Mouse (Mus musculus) cerebellum, postnatal 36 days (tissue): Measurements from ENCODE around the gene Zfp420.
"Not testable (repeated sequence)": the region's sequence is repeated elsewhere in the genome, so short reads cannot be mapped to it uniquely, and the experiment has no call there.

Source experiments
- DNase-seq, 2 experiments: peaks; one replicate each; pipeline ENCODE4 v3.0.0; 2021 to 2022; ENCODE audit warnings: mixed read lengths in 2 of 2

Gene Zfp420

GRCm38 (mm10) chr7:29859532-29860517, at the start of gene Zfp420:
Gene Zfp420 (plus strand): TSS chr7:29859979.
- DNase-seq = peak; percentile 91 to 92

DNA sequence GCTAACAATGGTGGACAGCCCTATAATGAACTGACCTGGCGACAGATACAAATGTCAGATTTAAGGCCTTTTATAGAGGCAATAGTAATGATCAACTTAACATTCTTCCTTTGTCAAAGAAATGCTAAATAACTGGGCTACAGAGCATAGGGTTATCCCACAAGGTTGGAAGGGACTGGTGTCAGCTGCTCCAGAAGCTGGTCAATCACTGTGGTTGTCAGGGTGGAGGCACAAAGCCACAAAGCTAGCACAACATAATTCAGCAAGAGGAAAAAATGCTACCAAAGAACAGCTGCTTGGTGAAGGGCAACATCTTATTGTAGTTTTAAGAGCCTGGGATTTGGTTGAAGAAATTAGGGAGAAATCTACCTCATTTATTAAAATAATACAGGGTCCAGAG, 47.5 kb upstream of the Zfp420 start:
- DNase-seq = no peak

DNA sequence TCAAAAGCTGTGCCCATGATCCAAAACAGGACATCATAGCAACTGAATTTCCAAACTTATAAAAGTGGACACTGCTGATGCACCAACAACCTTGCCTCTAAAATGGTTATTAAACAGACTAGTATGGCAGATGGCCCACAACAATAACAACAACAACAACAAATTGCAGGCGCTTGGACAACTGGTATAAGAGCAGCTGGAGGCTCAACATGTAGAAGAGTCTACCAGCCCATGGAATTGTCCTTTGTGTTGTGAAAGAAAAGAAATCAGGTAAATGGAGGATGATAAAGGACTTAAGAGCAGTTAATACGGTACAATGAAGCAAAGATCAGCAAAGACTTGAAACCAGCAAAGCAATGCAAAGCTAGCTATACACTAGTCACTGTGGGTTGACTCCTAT, 45.4 kb upstream of the Zfp420 start:
- no peak for DNase-seq

- DNase-seq = no peak
Measured at GRCm38 (mm10) chr7:29815061-29815784, 44.6 kb upstream of the Zfp420 start.

GRCm38 (mm10) chr7:29815910-29816429, 43.8 kb upstream of the Zfp420 start, which contains the start of gene Zfp790:
Gene Zfp790 (plus strand): TSS chr7:29816114.
- DNase-seq = peak; percentile 82 to 85

DNA sequence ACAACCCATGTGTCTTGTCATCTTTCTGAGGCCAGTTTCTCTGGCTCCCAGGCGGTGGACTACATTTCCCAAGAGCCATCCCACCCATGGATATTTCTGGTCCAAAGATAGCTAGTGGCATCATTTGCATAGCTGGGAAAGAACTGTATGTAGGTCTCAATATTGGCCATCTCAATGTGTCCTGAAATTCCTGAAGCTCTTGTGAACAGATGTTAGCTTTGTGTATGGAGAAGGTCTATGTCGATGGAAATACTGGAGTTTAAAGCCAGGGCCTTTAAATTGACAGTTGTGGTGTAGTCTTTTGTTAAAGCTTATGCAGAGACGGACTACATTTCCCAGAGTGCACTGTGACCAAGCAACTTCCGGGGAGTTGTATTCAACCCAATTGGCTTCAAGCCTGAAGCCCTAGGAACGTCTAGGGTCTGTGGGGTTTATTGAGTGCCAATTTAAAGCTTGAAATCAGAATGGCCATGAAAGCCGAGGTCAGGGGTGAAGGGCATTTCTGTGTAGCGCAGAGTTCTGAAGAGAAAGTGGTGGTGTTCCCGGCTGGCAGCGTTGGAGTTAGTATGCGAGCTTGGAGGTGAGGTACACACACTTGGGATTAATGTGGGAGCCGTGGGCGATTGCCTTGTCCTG, 41.0 kb upstream of the Zfp420 start:
- DNase-seq = peak; percentile 59 to 79

- DNase-seq = no peak
Measured at GRCm38 (mm10) chr7:29828001-29828400, 31.8 kb upstream of the Zfp420 start.

DNA sequence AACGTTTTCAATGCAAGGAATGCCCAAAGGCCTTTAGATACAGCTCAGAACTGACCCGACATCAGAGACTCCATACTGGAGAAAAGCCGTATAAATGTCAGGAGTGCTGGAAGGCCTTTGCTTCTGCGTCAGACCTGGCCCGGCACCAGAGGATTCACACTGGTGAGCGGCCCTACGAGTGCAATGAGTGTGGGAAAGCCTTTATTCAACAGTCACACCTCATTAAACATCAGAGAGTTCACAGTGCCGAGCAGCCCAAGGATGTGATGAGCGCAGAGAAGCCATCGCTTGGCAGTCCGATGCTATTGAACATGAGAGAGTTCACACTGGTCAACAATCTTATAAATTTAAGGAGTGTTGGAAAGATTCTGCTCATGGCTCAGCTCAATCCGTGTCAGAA, 30.0 kb upstream of the Zfp420 start:
- no peak for DNase-seq

DNA sequence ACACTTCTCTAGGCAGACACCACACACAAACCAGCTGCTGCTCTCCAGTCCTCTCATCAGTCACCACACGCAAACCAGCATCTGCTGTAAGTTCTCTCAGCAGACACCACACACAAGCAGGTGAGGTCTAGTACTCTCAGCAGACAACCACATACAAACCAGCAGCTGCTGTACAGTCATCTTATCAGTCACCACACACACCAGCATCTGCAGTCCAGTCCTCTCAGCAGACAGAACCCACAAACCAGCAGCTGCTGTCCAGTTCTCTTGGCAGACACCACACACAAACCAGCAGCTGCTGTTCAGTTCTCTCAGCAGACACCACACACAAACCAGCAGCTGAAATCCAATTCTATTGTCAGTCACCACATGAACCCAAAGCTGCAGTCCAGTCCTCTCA, 23.0 kb upstream of the Zfp420 start:
- DNase-seq = no peak

- no peak for DNase-seq
Measured at GRCm38 (mm10) chr7:29839256-29839655, 20.5 kb upstream of the Zfp420 start.

GRCm38 (mm10) chr7:29842105-29842504, 17.7 kb upstream of the Zfp420 start:
- DNase-seq = no peak

DNA sequence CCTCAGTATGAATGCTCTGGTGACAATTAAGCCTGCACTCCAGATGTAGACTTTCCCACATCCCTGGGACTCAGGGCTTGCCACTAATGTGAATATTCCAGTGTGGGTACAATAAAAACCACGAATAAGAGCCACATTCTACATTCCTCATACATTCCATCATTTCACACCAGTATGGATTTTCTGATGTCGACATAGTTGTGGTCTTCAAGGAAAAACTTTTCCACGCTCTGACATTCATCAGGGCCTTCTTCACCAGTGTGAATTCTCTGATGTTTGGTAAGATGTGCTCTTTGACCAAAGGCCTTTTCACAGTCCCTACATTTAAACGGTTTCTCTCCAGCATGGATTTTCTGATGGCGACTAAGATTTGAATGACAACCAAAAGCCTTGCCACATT, 15.2 kb upstream of the Zfp420 start:
- DNase-seq = no peak

DNA sequence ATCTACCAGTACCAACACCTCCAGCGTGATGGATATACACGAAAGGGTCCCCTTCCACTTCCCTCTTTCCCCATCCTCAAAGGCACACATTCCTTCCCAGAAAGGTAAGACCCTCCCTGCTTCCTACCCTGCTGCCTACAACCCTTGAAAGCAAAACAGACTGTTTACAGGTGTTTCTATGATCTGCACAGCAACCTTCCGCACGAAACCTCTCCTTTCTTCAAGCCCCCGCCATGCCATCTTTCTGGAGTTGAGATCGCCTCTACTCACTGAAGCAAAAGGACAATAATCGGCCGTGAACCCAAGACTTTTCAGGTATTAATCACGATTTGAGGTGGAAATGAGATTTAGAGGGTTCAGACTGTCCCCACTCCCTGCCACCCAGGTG, 7.0 kb upstream of the Zfp420 start:
- no peak for DNase-seq

DNA sequence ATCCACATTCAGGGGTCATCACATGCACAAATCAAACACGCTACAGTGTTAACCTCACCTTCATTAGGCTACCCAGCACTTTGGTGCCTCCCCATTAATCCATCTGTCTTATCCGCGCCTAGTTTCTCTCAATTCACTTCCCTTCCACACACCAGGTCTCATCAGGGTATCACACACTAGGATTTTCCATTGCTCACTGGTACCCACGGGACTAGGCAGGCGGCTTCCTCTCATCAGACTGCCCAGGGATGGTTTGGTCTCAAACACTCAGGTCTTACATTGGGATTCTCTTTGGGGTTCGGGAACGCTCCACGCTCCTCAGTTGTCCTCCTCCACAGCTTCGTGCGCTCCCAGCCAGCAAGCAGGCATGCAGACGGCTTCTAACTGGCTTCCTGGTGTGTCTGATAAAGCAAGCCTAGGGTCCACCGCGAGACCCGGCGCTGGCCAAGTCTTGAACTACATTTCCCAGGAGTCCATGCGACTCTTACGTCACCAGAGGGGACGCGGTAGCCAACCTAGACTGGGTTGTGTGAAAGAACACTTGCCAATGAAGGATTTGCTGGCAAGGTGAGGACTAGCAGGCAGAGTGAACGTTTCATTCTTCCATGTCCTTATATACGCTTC, 6.4 kb upstream of the Zfp420 start, which contains the start of gene Zfp940:
Zfp940 (minus strand) TSS at position 451 of the 624 bp plus-strand sequence.
- peak; percentile 79 to 89 for DNase-seq

DNA sequence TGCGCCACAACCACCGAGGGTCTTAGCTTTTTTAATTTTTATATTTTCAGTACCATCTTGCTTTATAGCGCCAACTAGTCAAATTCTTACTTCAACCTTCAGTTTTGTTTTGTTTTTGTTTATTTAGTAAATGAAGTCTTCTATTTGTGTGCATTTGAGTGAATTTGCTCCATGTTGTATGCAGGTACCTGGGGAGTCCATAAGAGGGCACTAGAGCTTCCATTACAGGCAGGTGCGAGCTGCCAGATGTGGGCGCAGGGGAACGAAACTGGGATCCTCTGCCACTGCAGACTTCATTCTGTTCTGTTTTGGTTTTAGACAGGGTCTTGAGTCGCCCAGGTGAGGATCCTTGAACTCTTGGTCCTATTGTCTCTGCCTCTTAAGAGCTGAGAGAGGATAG, 1.9 kb downstream of the Zfp420 start:
- DNase-seq = no peak

- no peak for DNase-seq
Measured at GRCm38 (mm10) chr7:29874256-29874655, 14.5 kb downstream of the Zfp420 start.

GRCm38 (mm10) chr7:29877561-29877960, 17.8 kb downstream of the Zfp420 start:
- DNase-seq = not testable (repeated sequence)

DNA sequence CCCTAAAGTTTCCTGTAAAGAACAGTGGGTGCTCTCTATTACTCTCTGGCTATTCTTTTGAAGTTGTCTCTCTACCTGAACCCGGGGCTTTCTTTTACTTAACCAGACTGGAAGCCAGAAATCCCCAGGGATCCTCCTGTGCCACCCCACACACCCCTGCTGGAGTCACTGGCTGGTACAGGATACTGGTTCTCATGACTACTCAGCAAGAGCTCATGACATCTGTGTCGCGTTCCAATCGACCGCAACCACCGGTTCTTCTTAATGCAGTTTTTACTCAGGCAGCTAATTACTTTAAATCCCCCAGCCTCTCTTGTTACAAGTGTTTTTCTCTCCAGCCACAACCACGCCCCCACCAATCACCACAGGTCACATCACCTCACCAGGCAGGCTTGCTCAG, 20.3 kb downstream of the Zfp420 start:
- DNase-seq = no peak

GRCm38 (mm10) chr7:29880916-29881315, 21.1 kb downstream of the Zfp420 start:
- DNase-seq = no peak

DNA sequence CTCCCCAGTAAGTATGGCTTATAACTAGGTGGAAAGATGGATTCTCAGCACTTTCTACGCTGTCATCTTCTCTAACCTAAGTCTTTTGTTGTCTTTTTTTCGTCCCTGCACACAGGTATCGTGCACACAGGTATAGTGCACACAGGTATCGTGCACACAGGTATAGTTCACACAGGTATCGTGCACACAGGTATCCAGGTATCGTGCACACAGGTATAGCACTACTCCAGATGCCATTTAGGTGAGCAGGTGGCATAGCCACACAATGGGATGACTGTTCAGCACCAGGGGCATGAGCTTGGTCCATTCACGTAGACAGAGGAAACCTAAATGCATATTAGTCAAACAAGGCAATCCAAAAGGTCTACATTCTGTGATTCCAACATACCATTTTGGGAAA, 30.7 kb downstream of the Zfp420 start:
- DNase-seq = no peak

DNA sequence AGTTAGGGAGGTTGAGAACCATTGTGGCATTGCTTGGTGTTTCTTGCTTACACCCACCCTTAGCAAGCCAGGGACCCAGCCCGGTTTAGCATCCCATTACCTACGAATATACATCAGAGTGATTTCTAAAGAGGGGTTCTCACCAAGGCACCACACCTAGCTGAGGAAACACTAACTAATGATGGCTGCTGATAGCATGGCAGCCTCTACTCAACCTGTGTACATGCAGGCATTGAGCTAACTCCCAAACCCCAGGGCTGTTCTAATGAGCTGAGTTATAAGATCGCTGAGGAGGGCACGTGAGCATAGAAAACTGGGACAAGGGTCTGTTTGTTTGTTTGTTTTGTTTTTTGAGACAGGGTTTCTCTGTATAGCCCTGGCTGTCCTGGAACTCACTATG, 33.0 kb downstream of the Zfp420 start:
- DNase-seq = no peak

- DNase-seq = no peak
Measured at GRCm38 (mm10) chr7:29898351-29898750, 38.6 kb downstream of the Zfp420 start.

DNA sequence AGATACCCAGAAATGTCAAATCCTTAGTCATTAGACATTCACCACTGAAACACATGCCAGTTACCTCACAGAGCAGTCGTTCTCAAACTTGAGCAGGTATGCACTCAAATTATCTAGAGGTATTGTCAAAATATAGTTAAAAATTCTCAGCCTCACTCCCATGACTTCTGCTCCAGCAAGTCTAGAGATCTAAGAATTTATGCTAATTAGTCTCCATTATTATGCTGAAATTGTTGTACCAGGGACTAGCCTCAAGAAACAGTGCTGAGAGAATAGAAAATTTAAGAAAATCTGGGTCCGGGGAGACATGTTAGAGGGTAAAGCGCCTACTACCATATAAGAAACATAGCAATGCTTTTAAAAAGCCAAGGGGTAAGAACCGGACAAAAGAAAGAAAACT, 44.3 kb downstream of the Zfp420 start:
- no peak for DNase-seq
